Mouse (Mus musculus) kidney, embryonic 16.5 days (tissue): ENCODE measurements around the gene Mfsd12. TPM values are rescaled to one million over a fixed set of nuclear protein-coding genes. Genes with fewer than 3 reads are reported as not detected.

Experiments used
- ATAC-seq: fragments of 200-750 bp; cut with Nextera tagmentation; 2 replicates; pipeline ENCODE4 v1.8.0; 2017; ENCODE audit warnings: moderate TSS enrichment; ENCODE audit not compliant: low FRiP score, low TSS enrichment
- H3K27ac ChIP-seq: fragments of 300-500 bp; sonication (generic); 2 replicates; pipeline ENCODE4 v1.5.1; 2014; ENCODE audit warnings: low read length
- H3K27me3 ChIP-seq: fragments of 300-500 bp; sonication (generic); 2 replicates; pipeline ENCODE4 v1.6.1; 2014; ENCODE audit warnings: low read length, control low read depth, mixed read lengths; ENCODE audit not compliant: insufficient read depth
- H3K36me3 ChIP-seq: fragments of 300-500 bp; sonication (generic); 2 replicates; pipeline ENCODE4 v1.6.1; 2014; ENCODE audit warnings: low read length, control low read depth, mixed read lengths; ENCODE audit not compliant: insufficient read depth
- H3K4me1 ChIP-seq: fragments of 300-500 bp; sonication (generic); 2 replicates; pipeline ENCODE4 v1.6.1; 2014; ENCODE audit warnings: low read length, control low read depth, mixed read lengths; ENCODE audit not compliant: insufficient read depth
- H3K4me2 ChIP-seq: fragments of 300-500 bp; sonication (generic); replicated peaks from 2 replicates; pipeline ENCODE4 v1.6.1; 2014; ENCODE audit warnings: low read depth, low read length
- H3K4me3 ChIP-seq: fragments of 300-500 bp; sonication (generic); 2 replicates; pipeline ENCODE4 v1.5.1; 2014; ENCODE audit warnings: mild to moderate bottlenecking, low read length
- H3K9ac ChIP-seq: fragments of 300-500 bp; sonication (generic); replicated peaks from 2 replicates; pipeline ENCODE4 v1.6.1; 2014; ENCODE audit warnings: low read length
- H3K9me3 ChIP-seq: fragments of 300-500 bp; sonication (generic); 2 replicates; pipeline ENCODE4 v1.6.1; 2016; ENCODE audit warnings: low read length, control low read depth
- WGBS: fragments of 180-500 bp; shearing (Covaris S2); extraction: QIAGEN DNeasy Blood & Tissue Kit; methylation state at CpG from one replicate; pipeline ENCODE4 v1.1.7; 2014; 5-methylcytosine and 5-hydroxymethylcytosine counted together
- polyA plus RNA-seq: library from polyadenylated mRNA; unstranded; fragments of >200 nt; fragmentation: Nextera tagmentation; extraction: Ambion mirVana; gene quantifications from 2 replicates; pipeline ENCODE4 v1.2.1, GENCODE M21; 2015

The Mfsd12 gene
- polyA plus RNA-seq, 1 experiment from 2014 or later: 12.5 TPM

- no peaks in the 10 kb centered on the region for H3K9me3 ChIP-seq
- peak overlapping the region; percentile 74 for H3K9ac ChIP-seq
- peak overlapping the region; percentile 95 for H3K27ac ChIP-seq
- WGBS: under 1% methylated on average over 38 of the region's 38 CpGs
- no peaks in the 10 kb centered on the region for H3K27me3 ChIP-seq
- ATAC-seq: no peak; the same call in 1 of the 2 replicates
- H3K4me1 ChIP-seq: peaks cover 44% of the 10 kb centered on the region
- peak overlapping the region; percentile 74 for H3K4me2 ChIP-seq
- H3K36me3 ChIP-seq: peaks cover 42% of the 10 kb centered on the region
- peak overlapping the region; percentile 91 for H3K4me3 ChIP-seq
Measured at GRCm38 (mm10) chr10:81319741-81320549, 37.3 kb upstream of the Mfsd12 start.

- Histone ChIP-seq H3K9me3 (no peaks in the 10 kb centered on the region), H3K4me3 (peak within 1 kb of the TSS; percentile 91), H3K4me2 (peak within 1 kb of the TSS; percentile 74), H3K27ac (peak within 1 kb of the TSS; percentile 95), H3K36me3 (peaks cover 42% of the 10 kb centered on the region), H3K27me3 (no peaks in the 10 kb centered on the region), H3K4me1 (peaks cover 42% of the 10 kb centered on the region), H3K9ac (peak within 1 kb of the TSS; percentile 87)
- ATAC-seq: peak; percentile 91
- WGBS: under 1% methylated on average over 68 of the region's 68 CpGs
Measured at GRCm38 (mm10) chr10:81320550-81321347, 36.5 kb upstream of the Mfsd12 start, which contains the start of gene Cactin. Gene Cactin (plus strand): TSS chr10:81321103.

- WGBS: 3% methylated on average over 20 of the region's 20 CpGs
Measured at GRCm38 (mm10) chr10:81321436-81321835, 35.9 kb upstream of the Mfsd12 start.

GRCm38 (mm10) chr10:81322444-81322843 is 34.8 kb upstream of the Mfsd12 start:
- H3K4me1 ChIP-seq: peaks cover 25% of the 10 kb centered on the region
- ATAC-seq: no peak
- peak overlapping the region; percentile 91 for H3K4me3 ChIP-seq
- no peaks in the 10 kb centered on the region for H3K27me3 ChIP-seq
- H3K4me2 ChIP-seq: peak overlapping the region; percentile 74; the same call in 1 of the 2 replicates
- H3K9me3 ChIP-seq: no peaks in the 10 kb centered on the region
- H3K27ac ChIP-seq: no peak overlapping the region
- WGBS: 93% methylated on average over 27 of the region's 27 CpGs
- H3K36me3 ChIP-seq: peaks cover 55% of the 10 kb centered on the region
- H3K9ac ChIP-seq: no peak overlapping the region

More at GRCm38 (mm10) chr10:81321436-81321835, 35.9 kb upstream of the Mfsd12 start:
- H3K4me2 ChIP-seq: peak overlapping the region; percentile 74
- no peaks in the 10 kb centered on the region for H3K9me3 ChIP-seq
- no peaks in the 10 kb centered on the region for H3K27me3 ChIP-seq
- ATAC-seq: no peak
- peak overlapping the region; percentile 91 for H3K4me3 ChIP-seq
- peak overlapping the region; percentile 95 for H3K27ac ChIP-seq
- peaks cover 35% of the 10 kb centered on the region for H3K4me1 ChIP-seq
- H3K36me3 ChIP-seq: peaks cover 47% of the 10 kb centered on the region
- peak overlapping the region; percentile 87 for H3K9ac ChIP-seq

GRCm38 (mm10) chr10:81323141-81323775 is 34.0 kb upstream of the Mfsd12 start:
- H3K4me3 ChIP-seq: no peak overlapping the region
- no peak overlapping the region for H3K4me2 ChIP-seq
- H3K27ac ChIP-seq: no peak overlapping the region
- H3K4me1 ChIP-seq: peaks cover 28% of the 10 kb centered on the region
- H3K9me3 ChIP-seq: no peaks in the 10 kb centered on the region
- WGBS: 91% methylated on average over 23 of the region's 23 CpGs
- H3K36me3 ChIP-seq: peaks cover 52% of the 10 kb centered on the region
- no peak for ATAC-seq
- no peaks in the 10 kb centered on the region for H3K27me3 ChIP-seq
- no peak overlapping the region for H3K9ac ChIP-seq

GRCm38 (mm10) chr10:81323791-81324530 is 33.3 kb upstream of the Mfsd12 start:
- no peak overlapping the region for H3K4me3 ChIP-seq
- H3K27me3 ChIP-seq: no peaks in the 10 kb centered on the region
- no peaks in the 10 kb centered on the region for H3K9me3 ChIP-seq
- ATAC-seq: no peak
- H3K9ac ChIP-seq: no peak overlapping the region
- H3K27ac ChIP-seq: no peak overlapping the region
- H3K36me3 ChIP-seq: peaks cover 51% of the 10 kb centered on the region
- no peak overlapping the region for H3K4me2 ChIP-seq
- 94% methylated on average over 18 of the region's 18 CpGs for WGBS
- H3K4me1 ChIP-seq: peaks cover 32% of the 10 kb centered on the region

- ATAC-seq: no peak
- Histone ChIP-seq H3K27ac (no peak overlapping the region), H3K4me3 (no peak overlapping the region), H3K36me3 (peaks cover 51% of the 10 kb centered on the region), H3K4me2 (no peak overlapping the region), H3K4me1 (peaks cover 36% of the 10 kb centered on the region), H3K27me3 (no peaks in the 10 kb centered on the region), H3K9me3 (no peaks in the 10 kb centered on the region), H3K9ac (no peak overlapping the region)
- 89% methylated on average over 21 of the region's 21 CpGs for WGBS
Measured at GRCm38 (mm10) chr10:81325176-81325575, 32.1 kb upstream of the Mfsd12 start.

- Histone ChIP-seq H3K4me2 (no peak overlapping the region), H3K27ac (peak overlapping the region; percentile 76; the same call in 1 of the 2 replicates), H3K4me1 (peaks cover 37% of the 10 kb centered on the region), H3K4me3 (no peak overlapping the region), H3K27me3 (no peaks in the 10 kb centered on the region), H3K36me3 (peaks cover 51% of the 10 kb centered on the region), H3K9me3 (no peaks in the 10 kb centered on the region), H3K9ac (no peak overlapping the region)
- ATAC-seq: no peak
- WGBS: 89% methylated on average over 18 of the region's 18 CpGs
Measured at GRCm38 (mm10) chr10:81325781-81326180, 31.5 kb upstream of the Mfsd12 start.

GRCm38 (mm10) chr10:81326858-81327257 is 30.4 kb upstream of the Mfsd12 start:
- no peak overlapping the region for H3K4me2 ChIP-seq
- ATAC-seq: peak; percentile 17; the same call in 1 of the 2 replicates
- no peaks in the 10 kb centered on the region for H3K27me3 ChIP-seq
- no peak overlapping the region for H3K9ac ChIP-seq
- peaks cover 33% of the 10 kb centered on the region for H3K4me1 ChIP-seq
- H3K36me3 ChIP-seq: peaks cover 51% of the 10 kb centered on the region
- H3K27ac ChIP-seq: peak overlapping the region; percentile 76
- 76% methylated on average over 6 of the region's 6 CpGs for WGBS
- no peaks in the 10 kb centered on the region for H3K9me3 ChIP-seq
- H3K4me3 ChIP-seq: no peak overlapping the region
